Mouse (Mus musculus): ENCODE data around the gene Fam149b. TPM values are rescaled to one million over a fixed set of nuclear protein-coding genes. Genes with fewer than 3 reads are reported as not detected.

The Fam149b gene
- polyA plus RNA-seq, 1 experiment from 2014 or later = 29.5 TPM

DNA sequence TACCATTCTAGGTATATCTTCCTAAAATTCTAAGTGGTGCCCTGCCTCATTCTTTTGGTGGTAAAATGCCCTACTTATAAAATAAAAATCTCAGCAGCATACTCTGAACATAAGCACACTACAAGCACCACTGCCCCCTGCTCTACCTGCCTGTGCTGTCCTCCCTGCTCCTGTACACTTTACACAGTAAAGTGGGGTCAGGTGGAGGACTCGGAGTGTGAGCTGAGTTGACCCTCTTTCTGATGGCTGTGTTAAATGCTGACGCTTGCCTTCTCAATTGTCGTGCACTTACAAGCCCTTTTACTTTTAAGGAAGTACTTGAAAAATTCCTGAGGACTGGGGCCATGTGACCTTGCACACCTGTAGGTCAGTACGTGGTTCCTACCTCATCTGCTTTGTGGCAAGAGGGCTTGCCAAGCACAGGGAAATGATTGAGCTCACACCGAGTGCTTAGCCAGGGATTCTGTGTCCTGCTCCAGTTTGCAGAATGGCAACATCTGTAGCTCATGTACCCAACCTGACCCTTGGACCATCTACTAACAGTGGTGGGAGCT is 31.2 kb downstream of the Fam149b start:
- WGBS = 69% methylated on average over 5 of the region's 5 CpGs
- H3K9me3 ChIP-seq (replicated peaks; ENCODE audit: control insufficient read depth, low read length) = no peaks in the 10 kb centered on the region
- no peak overlapping the region for H3K4me2 ChIP-seq (ENCODE audit: low read depth, low read length)
- no peak overlapping the region for H3K9ac ChIP-seq (ENCODE audit: low read length)
- H3K27me3 ChIP-seq (ENCODE audit: control insufficient read depth, insufficient read depth, low read length) = no peaks in the 10 kb centered on the region
- H3K4me3 ChIP-seq (replicated peaks; ENCODE audit: low read length) = no peak overlapping the region
- H3K36me3 ChIP-seq (ENCODE audit: control insufficient read depth, insufficient read depth, low read length) = peaks cover 4% of the 10 kb centered on the region; the same call in 1 of the 2 replicates
- no peak for ATAC-seq (ENCODE audit: insufficient read depth, low FRiP score)
- no peaks in the 10 kb centered on the region for H3K4me1 ChIP-seq (ENCODE audit: control insufficient read depth, insufficient read depth, low read length)
- no peak overlapping the region for H3K27ac ChIP-seq (ENCODE audit: low read length)

DNA sequence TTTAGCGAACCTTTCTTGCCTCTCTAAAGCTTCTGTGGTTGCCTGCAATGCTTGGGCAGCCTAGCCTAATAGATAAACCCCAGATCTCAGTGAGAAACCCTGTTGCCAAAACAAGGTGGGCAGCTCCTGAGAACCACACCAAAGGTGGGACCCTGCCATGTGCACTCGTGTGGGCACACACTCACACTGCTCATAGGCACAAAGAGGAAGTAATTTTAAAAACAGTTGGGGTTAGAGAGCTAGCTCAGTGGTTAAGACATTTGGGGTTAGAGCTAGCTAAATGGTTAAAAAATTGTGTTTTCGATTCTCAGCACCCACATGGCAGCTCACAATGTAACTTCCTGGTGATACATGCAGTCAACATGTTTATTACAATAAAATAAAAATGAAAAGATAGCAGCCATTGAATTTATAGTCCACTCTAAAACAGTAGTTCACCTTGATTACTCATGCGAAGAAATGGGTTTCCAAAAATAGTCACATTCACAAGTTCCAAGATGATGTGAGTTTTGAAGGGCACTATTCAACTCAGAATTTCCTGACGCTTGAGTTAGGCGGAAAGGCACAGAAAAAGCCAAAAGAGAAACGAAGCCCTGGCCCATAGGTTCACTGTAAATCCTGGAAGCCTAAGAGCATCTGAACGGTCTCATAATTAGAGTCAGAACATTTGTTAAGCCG is 31.9 kb downstream of the Fam149b start:
- no peak overlapping the region for H3K4me3 ChIP-seq (replicated peaks; ENCODE audit: low read length)
- H3K9ac ChIP-seq (ENCODE audit: low read length) = no peak overlapping the region
- WGBS = 87% methylated on average over 9 of the region's 9 CpGs
- peaks cover 4% of the 10 kb centered on the region; the same call in 1 of the 2 replicates for H3K36me3 ChIP-seq (ENCODE audit: control insufficient read depth, insufficient read depth, low read length)
- no peaks in the 10 kb centered on the region for H3K27me3 ChIP-seq (ENCODE audit: control insufficient read depth, insufficient read depth, low read length)
- no peak overlapping the region for H3K4me2 ChIP-seq (ENCODE audit: low read depth, low read length)
- no peak for ATAC-seq (ENCODE audit: insufficient read depth, low FRiP score)
- H3K4me1 ChIP-seq (ENCODE audit: control insufficient read depth, insufficient read depth, low read length) = no peaks in the 10 kb centered on the region
- H3K27ac ChIP-seq (ENCODE audit: low read length) = no peak overlapping the region
- H3K9me3 ChIP-seq (replicated peaks; ENCODE audit: control insufficient read depth, low read length) = no peaks in the 10 kb centered on the region

DNA sequence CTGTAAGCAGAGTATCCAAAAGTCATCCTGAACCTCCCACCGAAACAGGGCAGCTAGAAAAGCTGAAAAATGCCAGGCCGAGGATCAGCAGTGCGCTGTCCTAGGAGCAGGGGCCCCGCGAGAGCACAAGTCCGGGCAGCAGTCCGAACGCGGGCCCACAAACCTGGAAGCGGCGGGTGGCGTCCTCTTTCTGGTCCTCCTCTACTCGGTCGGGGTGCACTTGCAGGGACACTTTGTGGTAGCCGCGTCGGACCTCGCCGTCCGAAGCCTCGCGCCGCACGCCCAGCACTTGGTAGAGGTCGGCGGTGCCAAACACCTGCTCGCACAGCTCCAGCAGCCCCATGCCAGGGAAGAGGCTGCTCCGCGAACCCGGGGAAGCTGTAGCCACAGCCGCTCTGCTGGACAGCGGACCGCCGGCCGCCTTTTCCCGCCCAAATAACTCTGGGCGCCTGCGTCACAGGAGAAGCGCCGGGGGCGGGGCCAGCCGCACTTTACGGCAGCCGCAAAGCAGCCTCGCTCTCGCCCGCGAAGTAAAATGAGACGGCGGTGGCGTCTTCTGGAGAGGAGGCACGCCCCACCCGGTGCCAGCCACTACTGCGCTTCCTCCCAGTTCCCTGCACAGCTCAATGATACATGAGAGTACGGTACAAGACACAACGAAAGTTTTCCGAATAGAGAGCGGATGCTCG is 40.6 kb downstream of the Fam149b start, which contains the start of gene Dnajc9:
Gene Dnajc9 (minus strand): TSS at position 470 of the 689 bp plus-strand sequence.
- Histone ChIP-seq H3K4me3 (replicated peaks; ENCODE audit: low read length) (peak within 1 kb of the TSS; percentile 69), H3K27ac (ENCODE audit: low read length) (peak within 1 kb of the TSS; percentile 89), H3K4me2 (ENCODE audit: low read depth, low read length) (peak within 1 kb of the TSS; percentile 80), H3K9ac (ENCODE audit: low read length) (peak within 1 kb of the TSS; percentile 87), H3K36me3 (ENCODE audit: control insufficient read depth, insufficient read depth, low read length) (peaks cover 15% of the 10 kb centered on the region; the same call in 1 of the 2 replicates), H3K9me3 (replicated peaks; ENCODE audit: control insufficient read depth, low read length) (no peaks in the 10 kb centered on the region), H3K27me3 (ENCODE audit: control insufficient read depth, insufficient read depth, low read length) (no peaks in the 10 kb centered on the region), H3K4me1 (ENCODE audit: control insufficient read depth, insufficient read depth, low read length) (peaks cover 20% of the 10 kb centered on the region)
- peak; percentile 71 for ATAC-seq (ENCODE audit: insufficient read depth, low FRiP score)
- under 1% methylated on average over 59 of the region's 59 CpGs for WGBS

DNA sequence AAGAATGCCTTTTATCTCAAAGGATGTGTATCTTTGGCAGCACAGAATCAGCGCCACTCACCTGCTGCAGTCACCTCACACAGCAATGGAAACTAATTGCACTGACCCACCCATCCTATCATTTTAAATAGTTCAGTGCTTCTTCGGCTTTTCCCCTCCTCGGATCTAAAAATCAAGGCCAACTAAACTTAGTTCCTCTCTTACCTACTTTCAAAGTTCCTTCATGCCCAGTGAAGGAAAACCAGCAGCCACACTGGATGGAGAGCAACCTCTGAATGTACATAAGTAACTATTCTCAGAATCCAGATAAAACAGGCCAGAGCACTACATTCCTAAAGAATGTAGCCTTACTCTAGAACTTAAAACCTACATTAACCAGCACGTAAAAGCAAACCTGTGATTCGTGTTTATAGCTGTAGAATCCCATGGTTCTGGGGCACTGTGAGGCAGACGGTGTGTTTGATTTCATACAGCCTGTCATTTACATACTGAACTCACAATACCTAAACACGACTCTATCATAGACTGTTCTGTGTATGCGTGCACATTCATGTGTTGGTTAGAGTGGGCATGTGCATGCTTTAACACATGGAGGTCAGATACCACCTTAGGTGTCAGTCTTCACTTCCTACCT is 41.6 kb downstream of the Fam149b start:
- Histone ChIP-seq H3K4me2 (ENCODE audit: low read depth, low read length) (peak overlapping the region; percentile 80), H3K9ac (ENCODE audit: low read length) (peak overlapping the region; percentile 87; the same call in 1 of the 2 replicates), H3K27me3 (ENCODE audit: control insufficient read depth, insufficient read depth, low read length) (no peaks in the 10 kb centered on the region), H3K4me1 (ENCODE audit: control insufficient read depth, insufficient read depth, low read length) (peaks cover 25% of the 10 kb centered on the region), H3K4me3 (replicated peaks; ENCODE audit: low read length) (peak overlapping the region; percentile 69), H3K27ac (ENCODE audit: low read length) (no peak overlapping the region), H3K36me3 (ENCODE audit: control insufficient read depth, insufficient read depth, low read length) (peaks cover 15% of the 10 kb centered on the region; the same call in 1 of the 2 replicates), H3K9me3 (replicated peaks; ENCODE audit: control insufficient read depth, low read length) (no peaks in the 10 kb centered on the region)
- WGBS = 84% methylated on average over 8 of the region's 8 CpGs
- no peak for ATAC-seq (ENCODE audit: insufficient read depth, low FRiP score)

DNA sequence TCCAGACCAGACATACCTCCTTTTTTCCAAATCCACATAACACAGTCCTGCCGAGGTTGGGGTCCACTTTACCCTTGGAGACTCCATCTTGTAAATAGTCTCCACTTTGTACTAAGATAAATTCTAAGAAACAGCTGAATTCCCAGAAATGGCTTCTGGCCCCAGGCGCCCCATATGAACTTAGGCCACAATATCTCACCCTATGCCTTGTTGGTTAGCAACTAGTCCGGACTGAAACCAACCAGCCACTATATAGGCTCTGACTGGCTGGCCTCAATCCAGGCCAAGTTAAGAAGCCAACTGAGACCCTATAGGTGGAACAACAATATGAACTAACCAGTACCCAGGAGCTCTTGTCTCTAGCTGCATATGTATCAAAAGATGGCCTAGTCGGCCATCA is 44.4 kb downstream of the Fam149b start:
- ATAC-seq (ENCODE audit: insufficient read depth, low FRiP score) = no peak
- WGBS = 87% methylated on average over 3 of the region's 4 CpGs
- H3K27me3 ChIP-seq (ENCODE audit: control insufficient read depth, insufficient read depth, low read length) = no peaks in the 10 kb centered on the region
- peak overlapping the region; percentile 73 for H3K4me2 ChIP-seq (ENCODE audit: low read depth, low read length)
- no peaks in the 10 kb centered on the region for H3K9me3 ChIP-seq (replicated peaks; ENCODE audit: control insufficient read depth, low read length)
- H3K9ac ChIP-seq (ENCODE audit: low read length) = no peak overlapping the region
- H3K36me3 ChIP-seq (ENCODE audit: control insufficient read depth, insufficient read depth, low read length) = peaks cover 15% of the 10 kb centered on the region; the same call in 1 of the 2 replicates
- H3K27ac ChIP-seq (ENCODE audit: low read length) = no peak overlapping the region
- H3K4me1 ChIP-seq (ENCODE audit: control insufficient read depth, insufficient read depth, low read length) = peaks cover 17% of the 10 kb centered on the region
- no peak overlapping the region for H3K4me3 ChIP-seq (replicated peaks; ENCODE audit: low read length)

DNA sequence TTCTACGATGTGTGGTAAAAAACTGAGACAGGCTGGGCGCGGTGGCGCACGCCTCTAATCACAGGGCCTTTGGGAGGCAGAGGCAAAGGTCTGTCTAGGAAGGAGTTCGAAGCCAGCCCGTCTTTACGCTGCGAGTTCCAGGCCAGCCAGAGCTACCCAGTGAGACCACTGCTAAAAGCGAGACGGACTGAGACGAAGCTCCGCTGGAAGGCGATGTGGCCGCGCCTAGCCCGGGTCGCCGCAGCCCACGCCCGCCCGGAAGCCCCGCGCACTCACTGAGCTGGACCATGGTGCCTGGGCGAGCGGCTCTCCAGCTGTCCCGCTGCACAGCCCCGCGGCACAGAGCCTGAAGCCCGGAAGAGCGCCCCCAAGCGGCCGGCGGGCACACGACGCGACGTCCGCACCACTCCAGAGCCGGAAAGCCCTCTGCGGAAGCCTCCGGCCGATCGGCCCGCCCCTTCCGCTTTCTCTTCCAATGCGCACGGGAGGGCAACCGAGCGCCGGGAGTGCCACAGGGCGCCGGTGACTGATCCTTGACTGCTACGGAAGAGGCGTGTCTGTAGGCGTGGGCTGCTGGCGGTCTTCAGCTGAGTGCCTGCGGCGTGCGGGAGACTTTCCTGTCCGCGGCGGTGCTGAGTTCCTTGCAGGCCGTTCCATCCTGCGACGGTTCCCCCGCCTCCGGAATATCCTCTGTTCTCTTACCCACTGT is 45.4 kb downstream of the Fam149b start, which contains the start of gene Mrps16:
Gene Mrps16 (minus strand): TSS at position 430 of the 709 bp plus-strand sequence.
- Histone ChIP-seq H3K27ac (ENCODE audit: low read length) (peak within 1 kb of the TSS; percentile 74), H3K9ac (ENCODE audit: low read length) (peak within 1 kb of the TSS; percentile 97), H3K4me1 (ENCODE audit: control insufficient read depth, insufficient read depth, low read length) (peaks cover 9% of the 10 kb centered on the region; the same call in 1 of the 2 replicates), H3K4me2 (ENCODE audit: low read depth, low read length) (peak within 1 kb of the TSS; percentile 73), H3K27me3 (ENCODE audit: control insufficient read depth, insufficient read depth, low read length) (no peaks in the 10 kb centered on the region), H3K36me3 (ENCODE audit: control insufficient read depth, insufficient read depth, low read length) (peaks cover 15% of the 10 kb centered on the region; the same call in 1 of the 2 replicates), H3K9me3 (replicated peaks; ENCODE audit: control insufficient read depth, low read length) (no peaks in the 10 kb centered on the region), H3K4me3 (replicated peaks; ENCODE audit: low read length) (peak within 1 kb of the TSS; percentile 86)
- ATAC-seq (ENCODE audit: insufficient read depth, low FRiP score) = peak; percentile 97
- under 1% methylated on average over 68 of the region's 68 CpGs for WGBS

DNA sequence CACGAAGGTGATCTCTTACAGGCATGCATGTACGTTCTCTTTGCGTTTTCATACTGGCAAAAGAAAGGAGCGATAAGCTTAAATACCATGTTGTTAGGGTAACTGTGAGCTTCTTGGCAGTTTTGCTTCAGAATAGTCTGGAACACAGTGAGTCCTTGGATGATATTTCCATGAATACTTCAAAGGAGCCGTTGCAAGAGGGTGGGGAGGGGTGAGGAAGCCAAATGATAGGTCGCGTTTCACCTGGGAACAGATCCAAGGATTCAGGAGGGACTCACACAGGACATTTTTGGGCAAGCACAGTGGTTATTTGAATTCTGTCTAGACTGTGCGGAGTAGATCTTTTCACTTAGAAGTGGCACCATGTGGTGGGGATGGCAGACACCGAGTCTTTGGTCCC is 49.3 kb downstream of the Fam149b start:
- Histone ChIP-seq H3K36me3 (ENCODE audit: control insufficient read depth, insufficient read depth, low read length) (no peaks in the 10 kb centered on the region), H3K27me3 (ENCODE audit: control insufficient read depth, insufficient read depth, low read length) (no peaks in the 10 kb centered on the region), H3K27ac (ENCODE audit: low read length) (no peak overlapping the region), H3K4me3 (replicated peaks; ENCODE audit: low read length) (no peak overlapping the region), H3K9ac (ENCODE audit: low read length) (no peak overlapping the region), H3K4me2 (ENCODE audit: low read depth, low read length) (no peak overlapping the region), H3K9me3 (replicated peaks; ENCODE audit: control insufficient read depth, low read length) (no peaks in the 10 kb centered on the region), H3K4me1 (ENCODE audit: control insufficient read depth, insufficient read depth, low read length) (peaks cover 5% of the 10 kb centered on the region; the same call in 1 of the 2 replicates)
- no peak for ATAC-seq (ENCODE audit: insufficient read depth, low FRiP score)
- WGBS = 83% methylated on average over 9 of the region's 9 CpGs

DNA sequence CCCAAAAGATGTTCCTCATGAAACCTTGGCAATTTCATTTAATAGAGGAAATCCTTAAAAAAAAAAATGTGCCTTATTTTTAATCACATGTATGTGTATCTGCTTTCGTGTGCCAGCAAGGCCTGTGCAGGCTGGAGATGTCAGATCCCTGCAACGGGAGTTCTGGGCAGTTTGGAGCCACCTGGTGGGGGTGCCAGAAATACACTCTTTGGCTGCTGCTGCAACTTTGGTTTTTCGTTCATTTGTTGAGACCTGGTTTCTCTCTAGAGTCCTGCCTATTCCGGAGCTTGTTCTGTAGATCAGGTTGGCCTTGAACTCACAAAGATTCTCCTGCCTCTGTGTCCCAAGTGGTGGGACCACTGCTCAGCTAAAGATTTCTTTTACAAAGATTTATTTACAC is 50.9 kb downstream of the Fam149b start:
- ATAC-seq (ENCODE audit: insufficient read depth, low FRiP score) = no peak
- Histone ChIP-seq H3K4me2 (ENCODE audit: low read depth, low read length) (no peak overlapping the region), H3K36me3 (ENCODE audit: control insufficient read depth, insufficient read depth, low read length) (no peaks in the 10 kb centered on the region), H3K4me1 (ENCODE audit: control insufficient read depth, insufficient read depth, low read length) (peaks cover 5% of the 10 kb centered on the region; the same call in 1 of the 2 replicates), H3K27me3 (ENCODE audit: control insufficient read depth, insufficient read depth, low read length) (no peaks in the 10 kb centered on the region), H3K9ac (ENCODE audit: low read length) (0 out of 2 replicates have a peak overlapping the region, but pooled peaks have one; percentile 16), H3K9me3 (replicated peaks; ENCODE audit: control insufficient read depth, low read length) (no peaks in the 10 kb centered on the region), H3K4me3 (replicated peaks; ENCODE audit: low read length) (no peak overlapping the region), H3K27ac (ENCODE audit: low read length) (no peak overlapping the region)
- 35% methylated on average over 4 of the region's 4 CpGs for WGBS

Measured in stomach, embryonic 16.5 days (tissue).